Mouse (Mus musculus) liver, adult 10 weeks (tissue): ENCODE data around the gene Gm4305. TPM values are rescaled to one million over a fixed set of nuclear protein-coding genes. Genes with fewer than 3 reads are reported as not detected.

ENCODE experiments used
- polyA plus RNA-seq: library from polyadenylated mRNA; stranded (reverse); fragments of 350-450 nt; fragmentation: Illumina TruSeq; extraction: RNeasy Lipid Tissue Mini Kit (QIAGEN cat#74804); gene quantifications from one replicate; pipeline ENCODE4 v1.2.3, GENCODE M21; 2014; ENCODE audit warnings: low read depth, low replicate concordance

The Gm4305 gene
- not detected for polyA plus RNA-seq

DNA sequence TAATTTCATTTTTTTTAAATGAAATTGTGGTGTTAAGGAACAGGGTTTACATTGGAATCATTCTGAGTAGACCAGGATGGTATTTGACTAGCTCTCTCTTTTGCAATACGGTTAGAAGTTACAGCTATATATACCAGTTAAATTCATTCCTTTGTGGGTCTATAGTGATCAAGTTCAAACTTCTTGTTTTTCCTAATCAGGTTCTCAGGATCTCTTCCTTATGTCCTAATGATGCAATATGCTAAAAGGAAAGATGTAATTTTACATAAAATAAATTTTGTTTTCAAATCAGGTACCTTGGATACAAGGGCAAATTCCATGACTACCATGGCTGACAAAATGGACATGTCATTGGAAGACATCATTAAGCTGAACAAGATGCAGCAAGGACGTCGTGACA is at the start of gene Gm4305:
TSS of gene Gm4305 (plus strand) at position 301 of the 400 bp plus-strand sequence.

DNA sequence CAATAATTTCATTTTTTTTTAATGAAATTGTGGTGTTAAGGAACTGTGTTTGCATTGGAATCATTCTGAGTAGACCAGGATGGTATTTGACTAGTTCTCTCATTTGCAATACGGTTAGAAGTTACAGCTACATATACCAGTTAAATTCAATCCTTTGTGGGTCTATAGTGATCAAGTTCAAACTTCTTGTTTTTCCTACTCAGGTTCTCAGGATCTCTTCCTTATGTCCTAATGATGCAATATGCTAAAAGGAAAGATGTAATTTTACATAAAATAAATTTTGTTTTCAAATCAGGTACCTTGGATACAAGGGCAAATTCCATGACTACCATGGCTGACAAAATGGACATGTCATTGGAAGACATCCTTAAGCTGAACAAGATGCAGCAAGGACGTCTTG is 15.5 kb upstream of the Gm4305 start, which contains the start of gene Gm4301:
TSS of gene Gm4301 (plus strand) at position 301 of the 400 bp plus-strand sequence.

DNA sequence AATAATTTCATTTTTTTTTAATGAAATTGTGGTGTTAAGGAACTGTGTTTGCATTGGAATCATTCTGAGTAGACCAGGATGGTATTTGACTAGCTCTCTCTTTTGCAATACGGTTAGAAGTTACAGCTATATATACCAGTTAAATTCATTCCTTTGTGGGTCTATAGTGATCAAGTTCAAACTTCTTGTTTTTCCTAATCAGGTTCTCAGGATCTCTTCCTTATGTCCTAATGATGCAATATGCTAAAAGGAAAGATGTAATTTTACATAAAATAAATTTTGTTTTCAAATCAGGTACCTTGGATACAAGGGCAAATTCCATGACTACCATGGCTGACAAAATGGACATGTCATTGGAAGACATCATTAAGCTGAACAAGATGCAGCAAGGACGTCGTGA is 10.4 kb upstream of the Gm4305 start, which contains the start of gene Gm4302:
TSS of gene Gm4302 (plus strand) at position 301 of the 400 bp plus-strand sequence.

DNA sequence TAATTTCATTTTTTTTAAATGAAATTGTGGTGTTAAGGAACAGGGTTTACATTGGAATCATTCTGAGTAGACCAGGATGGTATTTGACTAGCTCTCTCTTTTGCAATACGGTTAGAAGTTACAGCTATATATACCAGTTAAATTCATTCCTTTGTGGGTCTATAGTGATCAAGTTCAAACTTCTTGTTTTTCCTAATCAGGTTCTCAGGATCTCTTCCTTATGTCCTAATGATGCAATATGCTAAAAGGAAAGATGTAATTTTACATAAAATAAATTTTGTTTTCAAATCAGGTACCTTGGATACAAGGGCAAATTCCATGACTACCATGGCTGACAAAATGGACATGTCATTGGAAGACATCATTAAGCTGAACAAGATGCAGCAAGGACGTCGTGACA is 5.2 kb upstream of the Gm4305 start, which contains the start of gene Gm4303:
TSS of gene Gm4303 (plus strand) at position 301 of the 400 bp plus-strand sequence.

DNA sequence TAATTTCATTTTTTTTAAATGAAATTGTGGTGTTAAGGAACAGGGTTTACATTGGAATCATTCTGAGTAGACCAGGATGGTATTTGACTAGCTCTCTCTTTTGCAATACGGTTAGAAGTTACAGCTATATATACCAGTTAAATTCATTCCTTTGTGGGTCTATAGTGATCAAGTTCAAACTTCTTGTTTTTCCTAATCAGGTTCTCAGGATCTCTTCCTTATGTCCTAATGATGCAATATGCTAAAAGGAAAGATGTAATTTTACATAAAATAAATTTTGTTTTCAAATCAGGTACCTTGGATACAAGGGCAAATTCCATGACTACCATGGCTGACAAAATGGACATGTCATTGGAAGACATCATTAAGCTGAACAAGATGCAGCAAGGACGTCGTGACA is 10.1 kb downstream of the Gm4305 start, which contains the start of gene Gm4307:
TSS of gene Gm4307 (plus strand) at position 301 of the 400 bp plus-strand sequence.

DNA sequence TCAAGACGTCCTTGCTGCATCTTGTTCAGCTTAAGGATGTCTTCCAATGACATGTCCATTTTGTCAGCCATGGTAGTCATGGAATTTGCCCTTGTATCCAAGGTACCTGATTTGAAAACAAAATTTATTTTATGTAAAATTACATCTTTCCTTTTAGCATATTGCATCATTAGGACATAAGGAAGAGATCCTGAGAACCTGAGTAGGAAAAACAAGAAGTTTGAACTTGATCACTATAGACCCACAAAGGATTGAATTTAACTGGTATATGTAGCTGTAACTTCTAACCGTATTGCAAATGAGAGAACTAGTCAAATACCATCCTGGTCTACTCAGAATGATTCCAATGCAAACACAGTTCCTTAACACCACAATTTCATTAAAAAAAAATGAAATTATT is 31.6 kb downstream of the Gm4305 start, which contains the start of gene Gm4312:
TSS of gene Gm4312 (minus strand) at position 101 of the 400 bp plus-strand sequence.

Other genes with a start within 250 kb of the Gm4305 start
- not detected for gene Gm4301, start 15.4 kb upstream of the Gm4305 start, polyA plus RNA-seq
- gene Gm4302, start 10.3 kb upstream of the Gm4305 start, polyA plus RNA-seq, result not detected
- not detected for gene Gm4303, start 5.1 kb upstream of the Gm4305 start, polyA plus RNA-seq
- not detected for gene Gm4307, start 10.2 kb downstream of the Gm4305 start, polyA plus RNA-seq
- not detected for gene Gm4312, start 31.5 kb downstream of the Gm4305 start, polyA plus RNA-seq
- 10.9 TPM for gene Tmtc3, start 136.3 kb downstream of the Gm4305 start, polyA plus RNA-seq
- 3.9 TPM for gene Cep290, start 136.5 kb downstream of the Gm4305 start, polyA plus RNA-seq
- gene 4930430F08Rik, start 239.3 kb downstream of the Gm4305 start, polyA plus RNA-seq, result 12.2 TPM
- gene 1700017N19Rik, start 239.4 kb downstream of the Gm4305 start, polyA plus RNA-seq, result not detected